Mouse (Mus musculus): Measurements from ENCODE around the gene Cenpa.
A peak's percentile ranks its signal among the peaks of the same experiment; 100 is the strongest.
"Not testable (repeated sequence)": the region's sequence is repeated elsewhere in the genome, so short reads cannot be mapped to it uniquely, and the experiment has no call there.

Cenpa gene

GRCm38 (mm10) chr5:30647815-30648560 is 18.6 kb upstream of the Cenpa start, which contains the start of gene Slc35f6:
TSS of gene Slc35f6 (plus strand) at chr5:30647933.
- peak; percentile 96 to 97 for DNase-seq

- no peak for DNase-seq
These were observed 17.0 kb upstream of the Cenpa start for GRCm38 (mm10) chr5:30649558-30649957.

GRCm38 (mm10) chr5:30650756-30651155 is 15.8 kb upstream of the Cenpa start:
- DNase-seq = no peak

GRCm38 (mm10) chr5:30651554-30651953 is 15.0 kb upstream of the Cenpa start:
- DNase-seq = no peak

- no peak for DNase-seq
These were observed 13.3 kb upstream of the Cenpa start for GRCm38 (mm10) chr5:30653246-30653645.

GRCm38 (mm10) chr5:30655042-30655441 is 11.5 kb upstream of the Cenpa start:
- no peak for DNase-seq

GRCm38 (mm10) chr5:30655526-30656195 is 10.9 kb upstream of the Cenpa start:
- no peak for DNase-seq

GRCm38 (mm10) chr5:30659042-30659441 is 7.5 kb upstream of the Cenpa start:
- no peak for DNase-seq

- no peak for DNase-seq
These were observed 6.3 kb upstream of the Cenpa start for GRCm38 (mm10) chr5:30660278-30660677.

- no peak for DNase-seq
These were observed 5.8 kb upstream of the Cenpa start for GRCm38 (mm10) chr5:30660813-30661212.

- DNase-seq = no peak
These were observed 1.2 kb upstream of the Cenpa start for GRCm38 (mm10) chr5:30665360-30665759.

GRCm38 (mm10) chr5:30665968-30666367 is 609 bp upstream of the Cenpa start:
- DNase-seq = no peak

- peak in 1 of 2 experiments; percentile 20 for DNase-seq
These were observed 638 bp downstream of the Cenpa start for GRCm38 (mm10) chr5:30667215-30667614.

GRCm38 (mm10) chr5:30667686-30668085 is 1.1 kb downstream of the Cenpa start:
- no peak for DNase-seq

- no peak for DNase-seq
These were observed 2.3 kb downstream of the Cenpa start for GRCm38 (mm10) chr5:30668637-30669495.

GRCm38 (mm10) chr5:30669496-30669830 is 2.9 kb downstream of the Cenpa start:
- DNase-seq = no peak

GRCm38 (mm10) chr5:30670091-30670490 is 3.5 kb downstream of the Cenpa start:
- no peak for DNase-seq

- no peak for DNase-seq
These were observed 7.4 kb downstream of the Cenpa start for GRCm38 (mm10) chr5:30674001-30674400.

- no peak for DNase-seq
These were observed 10.2 kb downstream of the Cenpa start for GRCm38 (mm10) chr5:30676800-30677199.

GRCm38 (mm10) chr5:30678069-30678468 is 11.5 kb downstream of the Cenpa start:
- not testable (repeated sequence) for DNase-seq

GRCm38 (mm10) chr5:30678722-30679296 is 12.2 kb downstream of the Cenpa start:
- no peak for DNase-seq

GRCm38 (mm10) chr5:30679593-30679992 is 13.0 kb downstream of the Cenpa start:
- DNase-seq = no peak

- DNase-seq = no peak
These were observed 15.4 kb downstream of the Cenpa start for GRCm38 (mm10) chr5:30681970-30682369.

Data from kidney, postnatal 4 days (tissue).